Mouse (Mus musculus) lung, adult 2 months (tissue): Measurements from ENCODE around the gene Dop1a.

Source experiments
- CTCF ChIP-seq: fragments of 200-500 bp; IDR thresholded peaks from 2 replicates; pipeline ENCODE4 v1.5.1; 2011; ENCODE audit warnings: mild to moderate bottlenecking, low read length, control low read depth; ENCODE audit not compliant: insufficient read depth
- POLR2A ChIP-seq: fragments of 200-500 bp; IDR thresholded peaks from 2 replicates; pipeline ENCODE4 v1.6.1; 2011; ENCODE audit warnings: low read depth, mild to moderate bottlenecking, control low read depth, low read length, borderline replicate concordance; ENCODE audit errors: extremely low read depth

DNA sequence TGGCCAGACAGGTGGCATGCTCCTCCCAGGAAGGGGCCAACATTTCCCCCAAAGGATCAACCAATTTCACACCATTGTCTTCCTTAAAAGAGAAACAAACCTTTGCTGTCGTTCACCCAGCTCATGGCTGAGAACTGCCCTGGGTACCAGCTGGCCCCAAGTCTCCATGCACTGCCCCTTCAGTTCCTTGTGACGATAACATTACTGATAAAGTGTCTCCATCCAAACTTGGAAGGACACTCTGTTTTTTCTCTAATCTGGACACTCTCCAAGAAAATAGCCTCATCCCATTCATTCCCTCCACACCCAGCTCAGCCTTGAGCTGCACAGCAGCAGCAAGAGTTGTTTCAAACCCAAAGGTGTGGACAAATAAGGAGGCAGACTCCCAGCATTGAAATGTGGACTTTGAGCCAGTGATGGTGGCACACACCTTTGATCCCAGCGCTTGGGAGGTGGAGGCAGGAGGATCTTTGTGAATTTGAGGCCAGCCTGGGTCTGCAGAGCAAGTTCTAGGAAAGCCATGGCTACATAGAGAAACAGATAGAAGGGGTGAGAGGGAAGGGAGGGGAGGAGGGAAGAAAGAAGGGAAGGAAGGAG, 102.5 kb downstream of the Dop1a start:
- TF ChIP-seq POLR2A (no peak), CTCF (no peak)
